Mouse (Mus musculus) limb, embryonic 12.5 days (tissue): ENCODE data around the gene Pfdn6. TPM values are rescaled to one million over a fixed set of nuclear protein-coding genes. Genes with fewer than 3 reads are reported as not detected.
"Not testable (repeated sequence)": the region's sequence is repeated elsewhere in the genome, so short reads cannot be mapped to it uniquely, and the experiment has no call there.

ENCODE experiments used
- ATAC-seq: fragments of 200-750 bp; cut with Nextera tagmentation; 2 replicates; pipeline ENCODE4 v1.8.0; 2017; ENCODE audit warnings: low read depth, moderate TSS enrichment; ENCODE audit not compliant: insufficient number of reproducible peaks, insufficient read depth, low FRiP score, low TSS enrichment
- H3K27ac ChIP-seq: fragments of 300-500 bp; sonication (generic); 2 replicates; pipeline ENCODE4 v1.5.1; 2016; ENCODE audit warnings: mild to moderate bottlenecking, moderate library complexity
- H3K27me3 ChIP-seq: fragments of 300-500 bp; sonication (generic); 2 replicates; pipeline ENCODE4 v1.6.1; 2016; ENCODE audit warnings: mild to moderate bottlenecking, moderate library complexity
- H3K36me3 ChIP-seq: fragments of 300-500 bp; sonication (generic); 2 replicates; pipeline ENCODE4 v1.6.1; 2016; ENCODE audit warnings: mild to moderate bottlenecking, moderate library complexity
- H3K4me1 ChIP-seq: fragments of 300-500 bp; sonication (generic); replicated peaks from 2 replicates; pipeline ENCODE4 v1.6.1; 2016
- H3K4me2 ChIP-seq: fragments of 300-500 bp; sonication (generic); 2 replicates; pipeline ENCODE4 v1.6.1; 2016; ENCODE audit warnings: mild to moderate bottlenecking, moderate library complexity
- H3K4me3 ChIP-seq: fragments of 300-500 bp; sonication (generic); replicated peaks from 2 replicates; pipeline ENCODE4 v1.5.1; 2016; ENCODE audit warnings: mild to moderate bottlenecking
- H3K9ac ChIP-seq: fragments of 300-500 bp; sonication (generic); replicated peaks from 2 replicates; pipeline ENCODE4 v1.6.1; 2016; ENCODE audit warnings: mild to moderate bottlenecking, moderate library complexity
- H3K9me3 ChIP-seq: fragments of 300-500 bp; sonication (generic); 2 replicates; pipeline ENCODE4 v1.6.1; 2016; ENCODE audit warnings: mild to moderate bottlenecking, moderate library complexity
- WGBS: fragments of 180-500 bp; shearing (Covaris S2); methylation state at CpG from one replicate; pipeline ENCODE4 v1.1.7; 2016; 5-methylcytosine and 5-hydroxymethylcytosine counted together
- polyA plus RNA-seq: library from polyadenylated mRNA; unstranded; fragments of >200 nt; fragmentation: Nextera tagmentation; extraction: Ambion mirVana; gene quantifications from 2 replicates; pipeline ENCODE4 v1.2.1, GENCODE M21; 2016

Gene Pfdn6
- polyA plus RNA-seq, 1 experiment from 2014 or later = 186 TPM

DNA sequence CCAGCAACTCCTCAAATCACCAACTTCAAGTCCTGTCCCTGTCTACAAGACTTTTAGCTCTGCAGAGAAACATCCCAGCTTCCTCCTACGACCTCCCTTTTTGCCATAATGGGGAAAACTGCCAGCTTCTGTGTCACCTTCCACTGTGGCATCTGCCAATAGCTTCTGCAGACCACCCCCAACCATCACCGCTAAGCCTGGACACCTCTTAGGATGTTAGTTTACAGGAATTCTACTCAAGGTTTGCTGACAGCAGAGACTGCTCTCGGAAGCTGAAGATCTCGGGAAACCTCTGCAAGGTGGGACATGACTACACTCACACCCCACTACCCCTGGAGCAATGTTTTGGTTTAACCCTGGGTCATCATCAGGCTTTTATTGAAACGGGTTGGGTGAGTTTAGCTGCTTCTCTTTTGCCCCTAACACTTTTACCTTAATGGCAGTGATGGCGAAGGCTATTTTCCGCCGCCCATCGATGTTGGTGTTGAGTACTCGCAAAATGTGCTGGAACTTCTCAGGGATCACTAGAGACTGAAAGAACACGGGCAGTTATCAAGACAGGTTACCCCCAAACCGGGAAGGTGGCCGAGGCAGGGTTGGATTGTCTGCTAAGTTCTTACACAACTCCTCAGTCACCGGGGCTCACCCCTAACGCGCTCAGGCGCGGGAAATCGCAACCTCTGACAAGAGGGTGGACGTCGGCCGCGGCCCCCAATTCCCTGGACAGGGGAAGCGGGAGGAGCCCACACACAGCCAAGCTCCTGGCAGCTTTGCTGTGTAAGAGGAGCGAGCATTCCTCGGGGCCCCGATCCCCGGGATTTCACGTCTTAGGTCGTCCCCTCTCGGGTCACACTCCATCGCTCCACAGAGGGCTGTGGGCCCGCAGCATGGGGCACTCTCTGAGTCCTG is 14.8 kb upstream of the Pfdn6 start:
- Histone ChIP-seq H3K4me3 (peak overlapping the region; percentile 95), H3K27me3 (no peaks in the 10 kb centered on the region), H3K9me3 (no peaks in the 10 kb centered on the region), H3K4me2 (peak overlapping the region; percentile 99), H3K36me3 (peaks cover 55% of the 10 kb centered on the region), H3K27ac (peak overlapping the region; percentile 95), H3K4me1 (peaks cover 65% of the 10 kb centered on the region), H3K9ac (peak overlapping the region; percentile 98)
- ATAC-seq = 0 out of 2 replicates have a peak, but pooled peaks have one; percentile 2
- 2% methylated on average over 33 of the region's 33 CpGs for WGBS

DNA sequence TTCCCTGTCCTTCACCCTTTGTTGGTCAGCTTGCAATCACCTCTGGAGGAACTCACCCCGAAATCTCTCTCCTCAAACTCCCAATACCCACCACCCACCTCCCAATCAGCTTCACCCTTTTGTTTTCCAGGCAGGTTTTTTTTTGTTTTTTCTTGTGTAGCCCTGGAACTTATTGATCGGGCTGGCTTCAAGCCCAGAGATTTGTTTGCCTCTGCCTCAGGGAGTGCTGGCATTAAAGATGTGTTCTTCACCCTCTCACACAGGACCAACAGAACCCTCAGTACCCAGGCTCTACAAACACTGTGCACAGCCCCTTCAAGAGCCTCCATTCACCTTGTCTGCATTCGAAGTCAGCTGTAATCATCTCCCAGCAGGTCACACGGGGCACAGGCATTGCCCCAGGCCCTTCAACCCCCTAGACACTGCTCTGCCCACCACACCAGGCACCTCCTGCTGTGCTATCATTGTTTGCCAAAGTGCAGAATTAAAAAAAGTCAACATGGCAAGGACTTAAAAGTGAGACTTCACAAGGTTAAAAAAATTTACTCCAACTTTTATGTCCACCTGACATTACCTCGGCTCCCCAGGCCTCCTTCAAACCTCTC is 13.9 kb upstream of the Pfdn6 start:
- H3K4me3 ChIP-seq = peak overlapping the region; percentile 95
- peak overlapping the region; percentile 95 for H3K27ac ChIP-seq
- peaks cover 68% of the 10 kb centered on the region for H3K4me1 ChIP-seq
- peak overlapping the region; percentile 99 for H3K4me2 ChIP-seq
- 37% methylated on average over 5 of the region's 5 CpGs for WGBS
- H3K9ac ChIP-seq = peak overlapping the region; percentile 98
- H3K27me3 ChIP-seq = no peaks in the 10 kb centered on the region
- no peak for ATAC-seq
- H3K36me3 ChIP-seq = peaks cover 55% of the 10 kb centered on the region
- H3K9me3 ChIP-seq = no peaks in the 10 kb centered on the region

DNA sequence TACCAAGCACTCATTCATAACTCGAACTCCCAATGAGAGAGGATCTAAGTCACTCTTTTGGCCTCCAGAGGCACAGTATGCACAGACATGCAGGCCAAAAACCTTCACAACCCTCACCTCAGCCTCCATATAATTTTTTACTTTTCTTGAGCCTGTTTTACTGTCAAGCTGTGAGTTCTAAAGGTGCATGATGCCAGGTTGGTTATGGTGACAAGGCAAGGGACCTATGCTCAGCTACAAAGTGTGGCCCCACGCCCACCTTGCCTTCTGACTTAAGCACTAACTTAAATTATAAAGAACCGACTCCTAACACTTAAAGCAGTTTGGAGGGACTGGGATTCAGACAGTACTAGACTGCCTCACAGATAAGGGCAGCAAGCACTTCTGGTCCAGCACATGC is 13.2 kb upstream of the Pfdn6 start:
- Histone ChIP-seq H3K36me3 (peaks cover 55% of the 10 kb centered on the region), H3K27me3 (no peaks in the 10 kb centered on the region), H3K9me3 (no peaks in the 10 kb centered on the region), H3K4me3 (peak overlapping the region; percentile 95), H3K27ac (no peak overlapping the region; the same call in 1 of the 2 replicates), H3K4me2 (peak overlapping the region; percentile 99), H3K4me1 (peaks cover 68% of the 10 kb centered on the region), H3K9ac (peak overlapping the region; percentile 45)
- 81% methylated on average over 3 of the region's 3 CpGs for WGBS
- ATAC-seq = no peak

DNA sequence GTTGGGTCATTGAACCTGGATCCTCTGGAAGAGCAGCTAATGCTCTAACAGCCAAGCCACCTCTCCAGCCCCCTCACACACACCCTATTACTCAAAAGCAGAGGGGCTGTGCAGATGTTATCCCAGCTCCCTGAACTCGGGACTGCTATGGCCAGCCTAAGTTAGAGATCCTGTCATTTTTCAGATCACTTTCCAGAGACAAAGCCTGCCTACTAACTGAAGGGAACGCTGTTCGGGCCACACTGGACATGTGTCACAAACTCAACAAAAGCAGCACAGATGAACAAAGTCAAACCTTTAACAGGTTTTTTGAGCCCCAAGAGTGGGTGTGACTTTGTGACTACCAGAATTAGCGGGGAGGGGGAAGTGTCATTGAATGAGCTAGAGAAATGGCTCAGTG is 12.7 kb upstream of the Pfdn6 start:
- Histone ChIP-seq H3K36me3 (peaks cover 59% of the 10 kb centered on the region), H3K4me1 (peaks cover 67% of the 10 kb centered on the region), H3K27ac (0 out of 2 replicates have a peak overlapping the region, but pooled peaks have one; percentile 14), H3K9me3 (no peaks in the 10 kb centered on the region), H3K27me3 (no peaks in the 10 kb centered on the region), H3K9ac (no peak overlapping the region; the same call in none of the 2 replicates), H3K4me2 (peak overlapping the region; percentile 99), H3K4me3 (peak overlapping the region; percentile 1; the same call in 1 of the 2 replicates)
- WGBS = 88% methylated on average over 4 of the region's 4 CpGs
- ATAC-seq = no peak

DNA sequence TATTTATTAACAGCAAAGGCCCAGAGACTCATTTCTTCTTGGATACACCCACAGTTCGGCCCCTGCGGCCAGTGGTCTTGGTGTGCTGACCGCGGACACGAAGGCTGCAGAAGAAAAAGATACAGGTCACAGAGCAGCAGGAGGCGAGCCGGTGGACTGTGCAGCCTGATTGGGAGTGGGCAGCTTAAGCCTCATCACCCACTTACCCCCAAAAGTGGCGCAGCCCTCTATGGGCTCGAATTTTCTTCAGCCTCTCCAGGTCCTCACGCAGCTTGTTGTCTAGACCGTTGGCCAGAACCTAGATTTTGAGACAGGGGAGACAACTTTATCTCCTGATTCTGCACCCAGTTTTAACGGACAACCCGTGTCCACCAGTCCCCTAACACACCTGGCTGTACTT is 11.9 kb upstream of the Pfdn6 start:
- H3K4me3 ChIP-seq = peak overlapping the region; percentile 49
- ATAC-seq, H3K9me3 ChIP-seq, H3K27me3 ChIP-seq: not testable (repeated sequence)
- H3K9ac ChIP-seq = peak overlapping the region; percentile 70; the same call in 1 of the 2 replicates
- H3K4me1 ChIP-seq = peaks cover 59% of the 10 kb centered on the region
- peaks cover 67% of the 10 kb centered on the region for H3K36me3 ChIP-seq
- WGBS = 75% methylated on average over 13 of the region's 13 CpGs
- H3K27ac ChIP-seq = peak overlapping the region; percentile 94
- H3K4me2 ChIP-seq = peak overlapping the region; percentile 99

DNA sequence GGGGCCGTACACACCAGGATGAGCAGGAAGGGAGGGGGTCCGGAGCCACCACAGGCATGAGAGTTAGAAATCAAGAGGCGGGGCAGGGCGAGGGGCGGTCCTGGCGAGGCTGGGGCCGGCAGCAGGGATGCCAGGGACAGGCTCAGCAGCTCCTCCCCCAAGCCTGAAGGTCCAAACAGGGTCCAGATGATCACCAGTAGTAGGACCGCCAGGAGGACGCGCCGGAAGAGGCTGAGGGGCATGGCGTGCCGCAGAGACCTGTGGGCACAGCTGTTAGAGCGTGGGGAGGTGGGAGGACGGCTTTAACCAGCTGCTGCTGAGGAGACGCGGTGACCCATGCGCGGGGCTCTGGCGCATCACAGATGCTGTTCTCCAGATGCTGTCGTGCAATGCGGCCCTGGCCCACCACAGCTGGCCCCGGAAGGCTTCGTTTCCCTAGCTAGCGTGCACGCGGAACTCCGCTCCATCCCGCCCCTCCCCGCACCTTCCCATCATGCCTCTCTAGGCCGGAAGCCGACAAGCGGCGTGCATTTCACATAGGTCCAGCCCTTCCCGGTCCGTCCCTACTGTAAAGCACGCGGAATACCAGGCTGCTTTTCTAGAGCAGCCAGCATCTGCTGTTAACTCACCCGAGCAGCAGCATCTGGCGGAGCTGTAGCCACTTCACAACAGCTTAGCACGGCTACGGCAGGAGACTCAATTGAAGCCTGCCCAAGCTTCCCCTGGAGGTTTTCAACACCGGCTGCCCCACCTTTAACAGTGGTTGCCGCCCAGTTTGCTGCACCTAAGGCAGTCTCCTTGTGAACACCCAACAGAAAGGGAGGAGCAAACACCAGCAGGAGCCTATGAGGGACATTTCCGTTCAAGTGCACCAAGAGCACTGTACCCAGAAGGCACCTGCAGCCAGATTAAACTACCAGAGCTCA is 11.1 kb upstream of the Pfdn6 start, which contains the start of gene B3galt4:
Gene B3galt4 (minus strand): TSS at position 468 of the 926 bp plus-strand sequence.
- ATAC-seq = peak; percentile 76
- H3K36me3 ChIP-seq = peaks cover 73% of the 10 kb centered on the region
- H3K9ac ChIP-seq = peak within 1 kb of the TSS; percentile 70
- H3K4me3 ChIP-seq = peak within 1 kb of the TSS; percentile 49
- peak within 1 kb of the TSS; percentile 94 for H3K27ac ChIP-seq
- H3K27me3 ChIP-seq = no peaks in the 10 kb centered on the region
- no peaks in the 10 kb centered on the region for H3K9me3 ChIP-seq
- peak within 1 kb of the TSS; percentile 99 for H3K4me2 ChIP-seq
- H3K4me1 ChIP-seq = peaks cover 53% of the 10 kb centered on the region
- under 1% methylated on average over 45 of the region's 45 CpGs for WGBS

DNA sequence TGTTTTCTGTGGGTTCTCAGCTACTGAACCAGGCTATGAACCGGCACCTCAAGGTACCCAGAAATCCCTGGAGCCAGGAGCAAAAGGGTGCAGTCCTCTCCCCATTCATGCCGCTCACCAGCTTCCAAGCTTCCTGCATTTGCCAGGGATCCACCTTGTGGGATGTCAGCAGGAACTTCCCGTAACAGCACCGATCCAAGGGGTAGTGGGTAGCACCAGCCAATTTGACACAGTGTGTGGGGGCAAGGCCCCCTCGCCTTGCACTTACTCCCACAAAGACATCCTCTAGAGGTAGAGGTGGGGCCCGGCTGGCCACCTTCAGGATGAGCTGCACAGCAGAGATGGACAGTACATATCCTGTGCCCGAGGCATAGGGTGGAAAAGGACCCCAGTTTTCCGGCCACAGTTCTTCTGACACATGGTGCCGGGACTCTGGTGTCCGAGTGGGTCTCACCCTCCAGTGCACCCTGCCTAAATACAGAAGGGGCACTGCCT is 10.0 kb upstream of the Pfdn6 start:
- peaks cover 84% of the 10 kb centered on the region for H3K36me3 ChIP-seq

DNA sequence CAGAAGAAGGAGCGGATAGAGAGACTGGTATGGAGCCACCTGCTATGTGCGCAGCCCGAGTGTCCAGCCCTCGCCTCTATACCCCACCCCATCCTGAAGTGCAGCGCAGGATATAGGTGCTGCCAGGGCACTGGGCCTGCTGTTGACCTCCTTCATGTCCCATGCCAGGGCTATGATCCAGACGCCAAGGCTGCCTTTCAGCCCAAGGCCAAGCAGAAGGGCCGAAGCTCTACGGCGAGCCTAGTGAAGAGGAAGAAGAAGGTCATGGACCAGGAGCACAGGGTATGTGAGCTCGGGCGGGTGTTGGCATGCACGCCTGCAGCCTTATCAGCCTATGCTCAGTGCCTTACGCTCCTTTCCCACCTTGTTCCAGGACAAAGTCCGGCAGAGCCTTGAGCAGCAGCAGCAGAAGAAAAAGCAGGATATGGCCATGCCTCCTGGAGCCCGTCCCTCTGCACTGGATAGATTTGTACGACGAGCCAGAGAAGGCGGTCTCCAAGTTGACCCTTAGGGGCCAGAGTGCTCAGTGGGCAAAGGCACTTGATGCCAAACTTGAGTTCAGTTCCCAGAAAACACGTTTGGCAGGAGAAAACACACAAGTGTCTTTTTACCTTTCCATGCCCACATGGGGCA is 8.9 kb upstream of the Pfdn6 start:
- no peak for ATAC-seq
- no peak overlapping the region for H3K4me2 ChIP-seq
- H3K4me3 ChIP-seq = no peak overlapping the region
- H3K9me3 ChIP-seq = no peaks in the 10 kb centered on the region
- H3K27me3 ChIP-seq = no peaks in the 10 kb centered on the region
- H3K36me3 ChIP-seq = peaks cover 89% of the 10 kb centered on the region
- 89% methylated on average over 19 of the region's 19 CpGs for WGBS
- peaks cover 45% of the 10 kb centered on the region for H3K4me1 ChIP-seq
- H3K9ac ChIP-seq = no peak overlapping the region
- 0 out of 2 replicates have a peak overlapping the region, but pooled peaks have one; percentile 41 for H3K27ac ChIP-seq

More for the DNA sequence above, 10.0 kb upstream of the Pfdn6 start:
- Histone ChIP-seq H3K27ac (peak overlapping the region; percentile 94), H3K4me1 (peaks cover 53% of the 10 kb centered on the region), H3K9ac (peak overlapping the region; percentile 70; the same call in 1 of the 2 replicates), H3K4me3 (peak overlapping the region; percentile 49), H3K4me2 (peak overlapping the region; percentile 99), H3K27me3 (no peaks in the 10 kb centered on the region), H3K9me3 (no peaks in the 10 kb centered on the region)
- 79% methylated on average over 10 of the region's 10 CpGs for WGBS
- ATAC-seq = no peak

DNA sequence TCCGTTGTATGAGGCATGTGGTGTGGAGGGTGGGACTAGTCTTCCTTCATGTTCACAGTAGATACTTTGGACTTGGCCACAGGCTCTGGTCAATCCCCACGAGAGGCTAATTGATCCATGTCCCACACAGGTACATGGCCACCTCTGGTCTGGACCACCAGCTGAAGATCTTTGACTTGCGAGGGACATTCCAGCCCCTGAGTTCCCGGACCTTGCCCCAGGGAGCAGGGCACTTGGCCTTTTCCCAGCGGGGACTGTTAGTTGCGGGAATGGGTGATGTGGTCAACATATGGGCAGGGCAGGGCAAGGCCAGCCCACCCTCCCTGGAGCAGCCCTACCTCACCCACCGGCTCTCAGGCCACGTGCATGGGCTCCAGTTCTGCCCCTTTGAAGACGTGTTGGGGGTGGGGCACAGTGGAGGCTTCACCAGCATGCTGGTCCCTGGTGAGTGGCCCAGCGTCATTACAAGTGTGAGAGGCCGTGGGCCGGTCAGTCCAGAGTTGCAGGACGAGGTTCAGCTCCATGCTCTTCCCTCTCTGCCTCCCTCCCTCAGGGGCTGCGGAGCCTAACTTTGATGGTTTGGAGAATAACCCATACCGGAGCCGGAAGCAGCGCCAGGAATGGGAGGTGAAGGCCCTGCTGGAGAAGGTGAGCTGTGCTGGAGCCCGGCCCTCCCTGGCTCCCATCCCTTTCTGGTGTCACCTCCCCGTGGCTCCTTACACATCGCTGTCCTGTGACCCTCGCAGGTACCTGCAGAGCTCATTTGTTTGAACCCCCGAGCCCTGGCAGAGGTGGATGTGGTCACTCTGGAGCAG is 8.2 kb upstream of the Pfdn6 start:
- Histone ChIP-seq H3K4me1 (peaks cover 38% of the 10 kb centered on the region), H3K4me2 (no peak overlapping the region), H3K4me3 (no peak overlapping the region), H3K27ac (no peak overlapping the region), H3K9ac (no peak overlapping the region), H3K9me3 (no peaks in the 10 kb centered on the region), H3K36me3 (peaks cover 89% of the 10 kb centered on the region), H3K27me3 (no peaks in the 10 kb centered on the region)
- ATAC-seq = no peak
- 83% methylated on average over 22 of the region's 22 CpGs for WGBS
